Mouse (Mus musculus) heart, postnatal 14 days (tissue): ENCODE results near the gene Gm15155. TPM values are rescaled to one million over a fixed set of nuclear protein-coding genes. Genes with fewer than 3 reads are reported as not detected.
"Not testable (repeated sequence)": the region's sequence is repeated elsewhere in the genome, so short reads cannot be mapped to it uniquely, and the experiment has no call there.

Experiments
- DNase-seq, 2 experiments: peaks; one replicate each; pipeline ENCODE4 v3.0.0; 2021 to 2022
- intact Hi-C: fragments of 180-260 bp; cut with DNase I; formaldehyde crosslinking; loops from one replicate; pipeline ENCODE4 v1.15.1; 2025
- total RNA-seq, 2 experiments: library from RNA; stranded (reverse); gene quantifications; 2 replicates each; pipeline ENCODE4 v1.2.3; 2021

Gm15155 gene
- total RNA-seq, 2 experiments from 2014 or later = not detected

DNA sequence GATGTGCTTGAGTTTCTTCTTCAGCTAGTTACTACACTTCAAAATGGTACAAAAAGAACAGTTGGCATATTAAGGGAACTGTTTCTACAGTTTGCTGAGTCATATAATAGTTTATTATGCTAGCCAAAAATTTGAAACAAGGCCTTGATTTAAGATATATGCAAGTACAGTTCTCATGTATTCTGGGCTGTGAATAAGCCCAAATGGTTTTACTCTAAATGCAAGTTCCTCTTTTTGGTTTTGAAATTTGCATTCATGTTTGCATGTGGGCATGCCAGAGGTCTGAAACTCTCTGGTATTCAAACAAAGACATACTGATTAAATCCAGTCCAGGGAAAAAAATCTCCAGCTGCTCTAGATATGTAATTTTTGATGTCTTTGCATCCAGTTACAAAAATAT is 277.2 kb downstream of the Gm15155 start:
- intact Hi-C loops = no loop called here
- DNase-seq = no peak

DNA sequence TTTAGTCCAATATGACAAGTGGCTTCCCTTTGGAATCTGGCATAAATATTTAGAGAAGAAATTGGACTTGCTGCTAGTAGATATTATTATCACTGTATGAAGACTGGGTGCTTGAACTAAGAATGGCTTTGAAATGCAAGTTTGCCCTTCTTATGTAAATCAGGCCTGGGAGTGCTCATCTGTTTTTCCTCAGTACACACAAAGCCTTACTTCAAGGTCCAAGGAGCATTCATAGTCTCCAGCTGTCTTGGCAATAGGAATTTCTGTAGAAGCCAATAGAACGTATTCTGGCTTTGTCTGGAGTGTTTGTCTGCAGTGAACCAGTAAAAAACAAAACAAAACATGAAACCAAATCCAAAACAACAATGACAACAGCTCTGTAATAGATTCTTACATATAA is 278.6 kb downstream of the Gm15155 start:
- intact Hi-C loops = no loop called here
- DNase-seq = no peak

DNA sequence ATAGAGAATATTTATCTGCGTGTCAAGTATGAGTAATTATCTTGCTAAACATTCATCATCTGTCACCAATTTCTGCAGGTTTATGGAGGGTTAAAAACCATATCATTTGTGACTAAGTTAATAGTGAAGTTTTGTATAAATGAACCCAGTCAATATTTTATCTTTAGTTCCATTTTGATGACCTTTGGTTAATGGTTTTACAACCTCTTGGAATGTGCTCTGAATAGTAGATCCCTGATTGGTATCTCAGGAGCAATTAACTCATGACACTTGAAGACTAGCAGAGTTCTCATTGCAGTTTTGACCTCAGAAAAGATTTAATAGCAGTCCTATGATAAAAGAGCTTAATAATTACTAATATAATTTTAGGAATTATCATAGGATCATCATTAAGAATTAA is 385.2 kb downstream of the Gm15155 start:
- intact Hi-C loops = no loop called here
- no peak for DNase-seq

DNA sequence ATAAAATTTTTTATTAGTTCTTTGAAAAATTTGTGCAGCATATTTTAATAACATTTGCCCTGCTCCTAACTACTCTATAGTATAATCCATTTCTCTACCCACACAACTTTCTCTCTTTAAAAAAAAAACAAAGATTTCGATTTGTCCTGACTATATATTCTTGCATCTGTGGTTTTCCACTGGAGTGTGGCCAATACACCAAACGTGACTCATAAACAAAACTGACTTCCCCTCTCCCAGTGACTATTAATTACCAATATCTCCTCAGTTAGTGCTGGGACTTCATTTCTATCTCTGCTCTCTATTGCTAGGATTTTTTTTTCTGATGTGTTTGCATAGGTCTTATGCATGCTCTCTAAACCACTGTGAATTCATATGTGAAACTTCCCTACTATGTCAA is 531.2 kb downstream of the Gm15155 start:
- no peak for DNase-seq
- intact Hi-C loops = no loop called here

DNA sequence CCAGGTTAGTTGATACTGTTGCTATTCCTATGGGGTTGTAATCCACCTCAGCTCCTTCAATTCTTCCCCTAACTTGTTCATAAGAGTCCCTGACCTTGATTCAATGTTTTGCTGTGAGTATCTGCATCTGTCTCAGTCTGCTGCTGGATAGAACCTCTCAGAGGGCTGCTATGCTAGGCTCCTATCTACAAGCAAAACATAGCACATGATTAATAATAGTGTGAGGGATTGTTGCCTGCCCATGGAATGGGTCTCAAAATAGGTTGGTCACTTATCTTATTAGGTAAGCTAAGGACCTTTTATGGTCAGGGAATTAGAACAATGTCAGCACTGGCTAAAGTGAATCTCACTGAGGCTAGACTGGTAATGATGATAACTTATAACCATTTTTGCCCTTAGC is 547.0 kb downstream of the Gm15155 start:
- intact Hi-C loops = no loop called here
- no peak for DNase-seq

DNA sequence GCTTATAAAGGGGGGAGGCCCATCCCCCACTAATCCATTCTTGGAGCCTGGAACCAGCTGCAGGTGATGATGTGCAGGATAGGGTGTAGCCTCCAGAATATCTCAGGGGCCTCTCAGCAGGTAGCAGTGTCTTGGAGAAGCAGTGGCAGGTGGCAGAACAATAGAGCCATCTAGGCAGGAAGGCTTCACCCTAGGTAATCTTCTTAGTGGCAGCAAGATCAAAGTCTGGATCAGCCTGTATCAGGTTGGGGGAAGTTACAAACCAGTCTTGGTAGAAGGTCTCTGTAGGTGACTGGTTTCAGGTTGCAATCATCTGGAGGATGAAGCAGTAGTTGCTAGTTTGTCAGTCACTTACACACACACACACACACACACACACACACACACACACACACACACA is 679.3 kb downstream of the Gm15155 start:
- DNase-seq, intact Hi-C loops: not testable (repeated sequence)

Other genes with a start within 250 kb of the Gm15155 start
- under 1 TPM in 1 of 2 experiments, not detected in 1; 0.22 TPM for gene Ptchd1, start 927 bp upstream of the Gm15155 start, total RNA-seq